Mouse (Mus musculus) bone marrow, adult 2 months (tissue): ENCODE measurements around the gene Nkx2-2.

ENCODE experiments used
- CTCF ChIP-seq: fragments of 200-500 bp; IDR thresholded peaks from 2 replicates; pipeline ENCODE4 v1.5.1; 2011; ENCODE audit warnings: low read length, control low read depth; ENCODE audit not compliant: control insufficient read depth, insufficient read depth
- POLR2A ChIP-seq: fragments of 200-500 bp; IDR thresholded peaks from 2 replicates; pipeline ENCODE4 v1.6.1; 2011; ENCODE audit warnings: low read depth, mild to moderate bottlenecking, control low read depth, low read length, borderline replicate concordance; ENCODE audit not compliant: control insufficient read depth

GRCm38 (mm10) chr2:147183521-147183920 is 10.5 kb downstream of the Nkx2-2 start:
- TF ChIP-seq POLR2A (no peak), CTCF (no peak)
